Mouse (Mus musculus) testis, adult 2 months (tissue): ENCODE data around the gene Klhl20.

Experiments
- CTCF ChIP-seq: fragments of 200-500 bp; IDR thresholded peaks from 2 replicates; pipeline ENCODE4 v1.5.1; 2012; ENCODE audit warnings: low read depth, mild to moderate bottlenecking, inconsistent platforms, low read length, moderate library complexity; ENCODE audit not compliant: control insufficient read depth, insufficient read depth, insufficient replicate concordance
- POLR2A ChIP-seq: fragments of 200-500 bp; IDR thresholded peaks from 2 replicates; pipeline ENCODE4 v1.6.1; 2012; ENCODE audit warnings: low read depth, mild to moderate bottlenecking, inconsistent platforms, low read length, moderate library complexity; ENCODE audit not compliant: control insufficient read depth

- TF ChIP-seq CTCF (no peak), POLR2A (no peak)
Observed at GRCm38 (mm10) chr1:161040855-161041254, 90.5 kb downstream of the Klhl20 start.
